Mouse (Mus musculus): ENCODE data around the gene Nfkbib.

GRCm38 (mm10) chr7:28794496-28794895, 27.2 kb upstream of the Nfkbib start:
- TF ChIP-seq POLR2A (IDR thresholded peaks at IDR 0.05; ENCODE audit: borderline replicate concordance, insufficient read depth, low read length) (no peak), CTCF (IDR thresholded peaks at IDR 0.05; ENCODE audit: borderline replicate concordance, insufficient read depth, low read depth, low read length) (no peak)
